Mouse (Mus musculus): ENCODE measurements around the gene Psmd13.

The Psmd13 gene

GRCm38 (mm10) chr7:140881696-140882468 is at the start of gene Psmd13, which contains the start of gene Sirt3:
Gene Psmd13 (plus strand): TSS chr7:140881968.
Gene Sirt3 (minus strand): TSS chr7:140882309.
- peak; percentile 81 to 91 for DNase-seq (ENCODE audit: low spot score in 2 of 2)

- no peak for DNase-seq (ENCODE audit: low spot score in 2 of 2)
Measured at GRCm38 (mm10) chr7:140833341-140833740, 48.4 kb upstream of the Psmd13 start.

GRCm38 (mm10) chr7:140834968-140835757 is 46.6 kb upstream of the Psmd13 start, which contains the start of gene Urah:
Gene Urah (plus strand): TSS chr7:140835018.
- no peak for DNase-seq (ENCODE audit: low spot score in 2 of 2)

GRCm38 (mm10) chr7:140835758-140836087 is 46.0 kb upstream of the Psmd13 start:
- no peak for DNase-seq (ENCODE audit: low spot score in 2 of 2)

- no peak for DNase-seq (ENCODE audit: low spot score in 2 of 2)
Measured at GRCm38 (mm10) chr7:140836243-140837115, 45.3 kb upstream of the Psmd13 start.

GRCm38 (mm10) chr7:140839556-140839955 is 42.2 kb upstream of the Psmd13 start:
- DNase-seq (ENCODE audit: low spot score in 2 of 2) = no peak

- no peak for DNase-seq (ENCODE audit: low spot score in 2 of 2)
Measured at GRCm38 (mm10) chr7:140840750-140841735, 40.7 kb upstream of the Psmd13 start.

- DNase-seq (ENCODE audit: low spot score in 2 of 2) = no peak
Measured at GRCm38 (mm10) chr7:140843806-140844205, 38.0 kb upstream of the Psmd13 start.

GRCm38 (mm10) chr7:140844905-140845665 is 36.7 kb upstream of the Psmd13 start, which contains the start of gene Scgb1c1:
Gene Scgb1c1 (plus strand): TSS chr7:140845547.
- DNase-seq (ENCODE audit: low spot score in 2 of 2) = peak; percentile 90 to 92

- DNase-seq (ENCODE audit: low spot score in 2 of 2) = no peak
Measured at GRCm38 (mm10) chr7:140845683-140846082, 36.1 kb upstream of the Psmd13 start.

GRCm38 (mm10) chr7:140846676-140847075 is 35.1 kb upstream of the Psmd13 start:
- DNase-seq (ENCODE audit: low spot score in 2 of 2) = no peak

- peak; percentile 24 to 26 for DNase-seq (ENCODE audit: low spot score in 2 of 2)
Measured at GRCm38 (mm10) chr7:140847755-140848580, 33.8 kb upstream of the Psmd13 start, which contains the start of gene Odf3. Gene Odf3 (plus strand): TSS chr7:140847805.

- DNase-seq (ENCODE audit: low spot score in 2 of 2) = peak in 1 of 2 experiments; percentile 19
Measured at GRCm38 (mm10) chr7:140848591-140848990, 33.2 kb upstream of the Psmd13 start.

GRCm38 (mm10) chr7:140851916-140852315 is 29.9 kb upstream of the Psmd13 start:
- DNase-seq (ENCODE audit: low spot score in 2 of 2) = no peak

GRCm38 (mm10) chr7:140853386-140853785 is 28.4 kb upstream of the Psmd13 start:
- no peak for DNase-seq (ENCODE audit: low spot score in 2 of 2)

GRCm38 (mm10) chr7:140854483-140854882 is 27.3 kb upstream of the Psmd13 start:
- no peak for DNase-seq (ENCODE audit: low spot score in 2 of 2)

- DNase-seq (ENCODE audit: low spot score in 2 of 2) = no peak
Measured at GRCm38 (mm10) chr7:140855181-140855580, 26.6 kb upstream of the Psmd13 start.

- DNase-seq (ENCODE audit: low spot score in 2 of 2) = peak; percentile 44 to 70
Measured at GRCm38 (mm10) chr7:140855860-140856784, 25.6 kb upstream of the Psmd13 start, which contains the start of gene Gm45785. Gene Gm45785 (minus strand): TSS chr7:140856331.
